ENCODE assay signal across 11 mouse cellular contexts in the genomic region with DNA sequence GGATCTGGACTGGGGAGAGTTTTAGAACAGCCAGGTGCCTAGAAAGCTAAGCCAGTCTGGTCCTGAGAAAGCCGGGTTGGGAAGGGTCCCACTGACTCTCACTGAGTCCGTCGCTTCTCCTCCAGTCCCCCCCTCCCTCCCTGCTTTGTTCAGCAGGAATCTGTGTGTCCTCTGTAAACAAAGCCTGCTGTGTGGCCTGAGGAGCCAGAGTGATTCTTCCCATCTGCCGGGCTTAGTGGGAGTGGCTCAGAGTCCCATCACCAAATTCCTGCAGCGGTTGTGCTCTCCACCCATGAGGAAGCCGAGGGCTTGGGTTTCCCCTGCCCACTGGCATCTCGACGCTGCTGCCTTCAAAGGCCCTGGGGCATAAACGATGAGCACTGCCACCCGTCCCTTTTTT.
DNase-seq lines count a peak whose midpoint lies in the region; ATAC-seq and TF ChIP-seq lines count a peak whose summit lies in the region.
"Had no signal": no experiment of that assay in that cellular context is flagged by ENCODE, and none has a peak within 500 bp of the region (broad histone marks: within the 10 kb centered on the region; RNA-seq: fewer than 3 reads in every experiment).

No protein-coding gene starts in this region.

- H3K36me3 ChIP-seq in forebrain, embryonic 10.5 days (replicated peaks), result 0 out of 2 replicates have a peak, but pooled peaks cover 5% of the 10 kb centered on the region
- no peaks in the 10 kb centered on the region for H3K36me3 ChIP-seq in forebrain, embryonic 16.5 days (ENCODE audit: control insufficient read depth, insufficient read depth)
- no peaks in the 10 kb centered on the region for H3K36me3 ChIP-seq in intestine, postnatal 0 days (ENCODE audit: control insufficient read depth, insufficient read depth)
- H3K36me3 ChIP-seq in neural tube, embryonic 12.5 days, result no peaks in the 10 kb centered on the region
- H3K36me3 ChIP-seq in liver, embryonic 11.5 days (ENCODE audit: control insufficient read depth, insufficient read depth, low read length), result no peaks in the 10 kb centered on the region

- peak overlapping the region; percentile 72 for H3K27ac ChIP-seq in forebrain, embryonic 10.5 days
- H3K27ac ChIP-seq in forebrain, embryonic 16.5 days (ENCODE audit: low read length), result no peak overlapping the region
- no peak overlapping the region for H3K27ac ChIP-seq in intestine, postnatal 0 days (ENCODE audit: low read depth, low read length)
- H3K27ac ChIP-seq in neural tube, embryonic 12.5 days, result peak overlapping the region; percentile 27
- no peak overlapping the region for H3K27ac ChIP-seq in liver, embryonic 11.5 days (ENCODE audit: low read depth, low read length)
- H3K27ac ChIP-seq: liver, embryonic 14.5 days had no signal

- H3K9ac ChIP-seq in forebrain, embryonic 16.5 days (replicated peaks; ENCODE audit: low read depth, low read length), result no peak overlapping the region
- H3K9ac ChIP-seq in intestine, postnatal 0 days (ENCODE audit: low read depth, low read length), result no peak overlapping the region
- no peak overlapping the region for H3K9ac ChIP-seq in neural tube, embryonic 12.5 days
- no peak overlapping the region for H3K9ac ChIP-seq in liver, embryonic 11.5 days (ENCODE audit: low read depth, low read length)
- H3K9ac ChIP-seq: liver, embryonic 14.5 days had no signal

- no peak for ATAC-seq in forebrain, embryonic 16.5 days
- 0 out of 2 replicates have a peak, but pooled peaks have one; percentile 10 for ATAC-seq in intestine, postnatal 0 days
- peak; percentile 46 for ATAC-seq in neural tube, embryonic 12.5 days (ENCODE audit: low FRiP score, low read depth)
- no peak for ATAC-seq in liver, embryonic 11.5 days (replicated peaks; ENCODE audit: low FRiP score)

- peak; percentile 33 for DNase-seq in forebrain, embryonic 10.5 days (ENCODE audit: extremely low spot score, low spot score)
- peak; percentile 50 for DNase-seq in embryo, embryonic 11.5 days (ENCODE audit: low read depth, low spot score)
- no peak for DNase-seq in liver, embryonic 11.5 days (ENCODE audit: low spot score)
- DNase-seq in spleen, adult 18-20 months, result no peak
- no peak for DNase-seq in right cerebral cortex, postnatal 25 days
- DNase-seq: adrenal gland, postnatal 10 days; right cerebral cortex, postnatal 4 days had no signal

- WGBS in forebrain, embryonic 10.5 days, result 5% methylated on average over 10 of the region's 10 CpGs
- 11% methylated on average over 10 of the region's 10 CpGs for WGBS in forebrain, embryonic 16.5 days
- 7% methylated on average over 10 of the region's 10 CpGs for WGBS in intestine, postnatal 0 days
- WGBS in neural tube, embryonic 12.5 days, result 2% methylated on average over 10 of the region's 10 CpGs
- WGBS in liver, embryonic 11.5 days, result 9% methylated on average over 10 of the region's 10 CpGs

- H3K4me3 ChIP-seq in forebrain, embryonic 10.5 days, result peak overlapping the region; percentile 16; the same call in 1 of the 2 replicates
- H3K4me3 ChIP-seq in forebrain, embryonic 16.5 days (replicated peaks; ENCODE audit: low read length), result no peak overlapping the region
- no peak overlapping the region for H3K4me3 ChIP-seq in intestine, postnatal 0 days (ENCODE audit: low read depth, low read length)
- no peak overlapping the region for H3K4me3 ChIP-seq in neural tube, embryonic 12.5 days
- H3K4me3 ChIP-seq in liver, embryonic 11.5 days (ENCODE audit: low read depth, low read length), result no peak overlapping the region

- H3K27me3 ChIP-seq in forebrain, embryonic 10.5 days (ENCODE audit: poor library complexity, severe bottlenecking), result no peaks in the 10 kb centered on the region
- no peaks in the 10 kb centered on the region for H3K27me3 ChIP-seq in forebrain, embryonic 16.5 days (replicated peaks; ENCODE audit: control insufficient read depth, insufficient read depth, low read length)
- H3K27me3 ChIP-seq in intestine, postnatal 0 days (replicated peaks; ENCODE audit: control insufficient read depth, insufficient read depth, low read length), result no peaks in the 10 kb centered on the region
- no peaks in the 10 kb centered on the region for H3K27me3 ChIP-seq in neural tube, embryonic 12.5 days (replicated peaks)
- peaks cover 7% of the 10 kb centered on the region; the same call in 1 of the 2 replicates for H3K27me3 ChIP-seq in liver, embryonic 11.5 days (replicated peaks; ENCODE audit: control insufficient read depth, insufficient read depth, low read length)

- TF ChIP-seq CTCF in intestine, postnatal 0 days (IDR thresholded peaks at IDR 0.05; ENCODE audit: low read depth), result no peak

- H3K9me3 ChIP-seq in forebrain, embryonic 10.5 days, result no peaks in the 10 kb centered on the region
- H3K9me3 ChIP-seq in forebrain, embryonic 16.5 days (ENCODE audit: control insufficient read depth, low read length), result no peaks in the 10 kb centered on the region
- H3K9me3 ChIP-seq in intestine, postnatal 0 days (ENCODE audit: control insufficient read depth), result no peaks in the 10 kb centered on the region
- no peaks in the 10 kb centered on the region for H3K9me3 ChIP-seq in neural tube, embryonic 12.5 days
- H3K9me3 ChIP-seq in liver, embryonic 11.5 days (ENCODE audit: control insufficient read depth, low read length), result no peaks in the 10 kb centered on the region

- H3K4me2 ChIP-seq in forebrain, embryonic 16.5 days (ENCODE audit: low read length), result no peak overlapping the region
- peak overlapping the region; percentile 24; the same call in 1 of the 2 replicates for H3K4me2 ChIP-seq in intestine, postnatal 0 days (replicated peaks; ENCODE audit: low read depth)
- H3K4me2 ChIP-seq in neural tube, embryonic 12.5 days (replicated peaks), result peak overlapping the region; percentile 26
- no peak overlapping the region for H3K4me2 ChIP-seq in liver, embryonic 11.5 days

- H3K4me1 ChIP-seq in forebrain, embryonic 10.5 days, result peaks cover 38% of the 10 kb centered on the region
- H3K4me1 ChIP-seq in forebrain, embryonic 16.5 days (replicated peaks; ENCODE audit: control insufficient read depth, insufficient read depth, low read length), result peaks cover 13% of the 10 kb centered on the region
- no peaks in the 10 kb centered on the region for H3K4me1 ChIP-seq in intestine, postnatal 0 days (replicated peaks; ENCODE audit: control insufficient read depth, insufficient read depth, low read length)
- peaks cover 29% of the 10 kb centered on the region for H3K4me1 ChIP-seq in neural tube, embryonic 12.5 days
- H3K4me1 ChIP-seq in liver, embryonic 11.5 days (replicated peaks; ENCODE audit: control insufficient read depth, insufficient read depth, low read length), result no peaks in the 10 kb centered on the region

Comparison
In these comparisons a context has a peak if more than half of its experiments do, and no peak if none do; other contexts are left out.
1. H3K27ac ChIP-seq: peak in forebrain, embryonic 10.5 days (single experiment) and neural tube, embryonic 12.5 days (single experiment); none in forebrain, embryonic 16.5 days (single experiment), intestine, postnatal 0 days (single experiment) and liver, embryonic 11.5 days (single experiment).
2. DNase-seq: peak in forebrain, embryonic 10.5 days (single experiment) and embryo, embryonic 11.5 days (single experiment); none in liver, embryonic 11.5 days (single experiment), spleen, adult 18-20 months (0 of 2) and right cerebral cortex, postnatal 25 days (single experiment).
3. ATAC-seq: peak in intestine, postnatal 0 days (single experiment) and neural tube, embryonic 12.5 days (single experiment); none in forebrain, embryonic 16.5 days (single experiment) and liver, embryonic 11.5 days (single experiment).
4. H3K4me2 ChIP-seq: peak in intestine, postnatal 0 days (single experiment) and neural tube, embryonic 12.5 days (single experiment); none in forebrain, embryonic 16.5 days (single experiment) and liver, embryonic 11.5 days (single experiment).